Mouse (Mus musculus) embryonic facial prominence, embryonic 12.5 days (tissue): ENCODE measurements around the gene Ppp1r37. TPM values are rescaled to one million over a fixed set of nuclear protein-coding genes. Genes with fewer than 3 reads are reported as not detected.

Source experiments
- ATAC-seq: fragments of 200-750 bp; cut with Nextera tagmentation; 2 replicates; pipeline ENCODE4 v1.8.0; 2017; ENCODE audit not compliant: insufficient number of reproducible peaks, insufficient read depth, low FRiP score, low TSS enrichment
- H3K27ac ChIP-seq: fragments of 300-500 bp; sonication (generic); 2 replicates; pipeline ENCODE4 v1.5.1; 2016; ENCODE audit warnings: mild to moderate bottlenecking
- H3K27me3 ChIP-seq: fragments of 300-500 bp; sonication (generic); 2 replicates; pipeline ENCODE4 v1.6.1; 2016; ENCODE audit warnings: mild to moderate bottlenecking, moderate library complexity
- H3K36me3 ChIP-seq: fragments of 300-500 bp; sonication (generic); 2 replicates; pipeline ENCODE4 v1.6.1; 2016; ENCODE audit warnings: mild to moderate bottlenecking
- H3K4me1 ChIP-seq: fragments of 300-500 bp; sonication (generic); 2 replicates; pipeline ENCODE4 v1.6.1; 2016
- H3K4me2 ChIP-seq: fragments of 300-500 bp; sonication (generic); replicated peaks from 2 replicates; pipeline ENCODE4 v1.6.1; 2016; ENCODE audit warnings: mild to moderate bottlenecking, moderate library complexity
- H3K4me3 ChIP-seq: fragments of 300-500 bp; sonication (generic); 2 replicates; pipeline ENCODE4 v1.5.1; 2016; ENCODE audit warnings: mild to moderate bottlenecking
- H3K9ac ChIP-seq: fragments of 300-500 bp; sonication (generic); 2 replicates; pipeline ENCODE4 v1.6.1; 2016; ENCODE audit warnings: mild to moderate bottlenecking, moderate library complexity
- H3K9me3 ChIP-seq: fragments of 300-500 bp; sonication (generic); 2 replicates; pipeline ENCODE4 v1.6.1; 2016; ENCODE audit warnings: mild to moderate bottlenecking, moderate library complexity
- WGBS: fragments of 180-500 bp; shearing (Covaris S2); methylation state at CpG from one replicate; pipeline ENCODE4 v1.1.7; 2016; 5-methylcytosine and 5-hydroxymethylcytosine counted together
- polyA plus RNA-seq: library from polyadenylated mRNA; unstranded; fragments of >200 nt; fragmentation: Nextera tagmentation; extraction: Ambion mirVana; gene quantifications from 2 replicates; pipeline ENCODE4 v1.2.1, GENCODE M21; 2016

The Ppp1r37 gene
- polyA plus RNA-seq, 1 experiment from 2014 or later: 36.0 TPM

DNA sequence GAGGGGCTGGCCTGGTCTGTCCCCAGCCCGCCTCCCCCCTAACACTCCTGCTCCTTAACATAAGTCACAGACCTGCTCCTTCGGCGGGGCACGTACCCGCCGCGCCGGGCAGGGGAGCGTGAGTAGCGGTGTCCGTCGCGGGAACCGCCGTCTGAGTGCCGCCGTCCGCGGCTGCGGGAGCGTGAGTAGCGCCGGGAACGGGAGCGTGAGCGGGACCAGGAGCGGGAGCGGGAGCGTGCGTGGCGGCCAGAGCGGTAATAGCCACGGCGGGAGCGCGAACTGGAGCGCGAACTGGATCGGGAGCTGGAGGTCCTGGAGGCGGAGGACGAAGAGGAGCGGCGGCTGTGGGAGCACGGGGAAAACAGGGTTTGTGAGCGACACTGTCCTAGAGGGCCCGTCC lies 23.4 kb upstream of the Ppp1r37 start:
- no peak overlapping the region for H3K27ac ChIP-seq
- 77% methylated on average over 46 of the region's 46 CpGs for WGBS
- H3K9ac ChIP-seq: no peak overlapping the region
- no peaks in the 10 kb centered on the region for H3K4me1 ChIP-seq
- H3K4me2 ChIP-seq: no peak overlapping the region
- ATAC-seq: no peak
- H3K9me3 ChIP-seq: no peaks in the 10 kb centered on the region
- H3K27me3 ChIP-seq: no peaks in the 10 kb centered on the region
- no peak overlapping the region for H3K4me3 ChIP-seq
- H3K36me3 ChIP-seq: peaks cover 97% of the 10 kb centered on the region

- H3K4me3 ChIP-seq: no peak overlapping the region
- peaks cover 13% of the 10 kb centered on the region; the same call in 1 of the 2 replicates for H3K4me1 ChIP-seq
- no peak overlapping the region for H3K27ac ChIP-seq
- H3K9me3 ChIP-seq: no peaks in the 10 kb centered on the region
- 84% methylated on average over 8 of the region's 8 CpGs for WGBS
- H3K4me2 ChIP-seq: no peak overlapping the region
- H3K27me3 ChIP-seq: peaks cover 34% of the 10 kb centered on the region
- H3K9ac ChIP-seq: no peak overlapping the region
- peaks cover 58% of the 10 kb centered on the region for H3K36me3 ChIP-seq
- ATAC-seq: no peak
Observed at GRCm38 (mm10) chr7:19580634-19581033, 17.8 kb upstream of the Ppp1r37 start.

DNA sequence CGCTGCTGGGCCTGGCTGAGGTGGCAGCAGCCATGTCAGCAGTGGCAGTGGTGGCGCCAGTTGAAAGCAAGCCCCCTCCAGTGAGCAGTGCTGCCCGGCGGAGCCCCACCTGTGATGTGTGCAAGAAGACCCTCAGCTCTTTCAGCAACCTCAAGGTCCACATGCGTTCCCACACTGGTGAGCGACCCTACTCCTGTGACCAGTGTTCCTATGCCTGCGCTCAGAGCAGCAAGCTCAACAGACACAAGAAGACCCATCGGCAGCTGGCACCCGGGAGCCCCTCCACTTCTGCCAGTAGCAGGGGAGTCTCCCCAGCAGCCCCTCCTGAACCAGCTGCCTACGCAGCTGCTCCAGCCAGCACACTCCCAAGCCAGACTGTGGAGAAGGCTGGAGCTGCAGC lies 16.9 kb upstream of the Ppp1r37 start:
- H3K36me3 ChIP-seq: peaks cover 49% of the 10 kb centered on the region
- ATAC-seq: no peak
- 82% methylated on average over 10 of the region's 10 CpGs for WGBS

DNA sequence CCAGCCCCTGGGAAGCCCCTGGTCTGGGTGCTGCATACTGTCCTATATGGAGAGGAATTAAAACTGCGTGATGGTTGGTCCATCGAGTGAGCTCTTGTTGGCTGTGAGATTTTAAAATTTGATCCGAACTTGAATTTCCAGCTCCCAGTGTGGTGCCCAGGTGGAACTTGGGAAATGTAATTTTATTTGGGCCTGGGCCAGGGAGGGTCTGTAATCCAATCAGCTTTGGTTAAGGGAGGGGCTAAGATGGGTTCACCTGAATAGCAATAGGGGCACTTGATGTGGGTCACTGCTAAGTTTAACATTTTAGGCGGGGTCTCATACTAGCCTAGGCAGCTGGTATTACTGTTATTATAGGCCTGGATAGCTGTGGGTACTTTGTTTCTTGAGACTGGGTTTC lies 15.6 kb upstream of the Ppp1r37 start:
- WGBS: 63% methylated on average over 4 of the region's 4 CpGs
- Histone ChIP-seq H3K4me3 (no peak overlapping the region), H3K4me1 (peaks cover 13% of the 10 kb centered on the region; the same call in 1 of the 2 replicates), H3K36me3 (peaks cover 36% of the 10 kb centered on the region), H3K9me3 (no peaks in the 10 kb centered on the region), H3K27ac (no peak overlapping the region), H3K27me3 (peaks cover 44% of the 10 kb centered on the region), H3K4me2 (no peak overlapping the region), H3K9ac (no peak overlapping the region)
- no peak for ATAC-seq

More for the DNA sequence above, 16.9 kb upstream of the Ppp1r37 start:
- peaks cover 38% of the 10 kb centered on the region for H3K27me3 ChIP-seq
- H3K9me3 ChIP-seq: no peaks in the 10 kb centered on the region
- H3K4me1 ChIP-seq: peaks cover 13% of the 10 kb centered on the region; the same call in 1 of the 2 replicates
- H3K4me3 ChIP-seq: no peak overlapping the region
- no peak overlapping the region for H3K4me2 ChIP-seq
- H3K27ac ChIP-seq: no peak overlapping the region
- no peak overlapping the region for H3K9ac ChIP-seq

- peaks cover 13% of the 10 kb centered on the region; the same call in 1 of the 2 replicates for H3K4me1 ChIP-seq
- H3K36me3 ChIP-seq: peaks cover 33% of the 10 kb centered on the region
- no peak for ATAC-seq
- H3K27me3 ChIP-seq: peaks cover 44% of the 10 kb centered on the region
- H3K9me3 ChIP-seq: no peaks in the 10 kb centered on the region
- H3K9ac ChIP-seq: no peak overlapping the region
- peak overlapping the region; percentile 64 for H3K4me2 ChIP-seq
- H3K4me3 ChIP-seq: peak overlapping the region; percentile 37
- 22% methylated on average over 10 of the region's 10 CpGs for WGBS
- H3K27ac ChIP-seq: no peak overlapping the region
Observed at GRCm38 (mm10) chr7:19577877-19578414, 15.1 kb upstream of the Ppp1r37 start.

DNA sequence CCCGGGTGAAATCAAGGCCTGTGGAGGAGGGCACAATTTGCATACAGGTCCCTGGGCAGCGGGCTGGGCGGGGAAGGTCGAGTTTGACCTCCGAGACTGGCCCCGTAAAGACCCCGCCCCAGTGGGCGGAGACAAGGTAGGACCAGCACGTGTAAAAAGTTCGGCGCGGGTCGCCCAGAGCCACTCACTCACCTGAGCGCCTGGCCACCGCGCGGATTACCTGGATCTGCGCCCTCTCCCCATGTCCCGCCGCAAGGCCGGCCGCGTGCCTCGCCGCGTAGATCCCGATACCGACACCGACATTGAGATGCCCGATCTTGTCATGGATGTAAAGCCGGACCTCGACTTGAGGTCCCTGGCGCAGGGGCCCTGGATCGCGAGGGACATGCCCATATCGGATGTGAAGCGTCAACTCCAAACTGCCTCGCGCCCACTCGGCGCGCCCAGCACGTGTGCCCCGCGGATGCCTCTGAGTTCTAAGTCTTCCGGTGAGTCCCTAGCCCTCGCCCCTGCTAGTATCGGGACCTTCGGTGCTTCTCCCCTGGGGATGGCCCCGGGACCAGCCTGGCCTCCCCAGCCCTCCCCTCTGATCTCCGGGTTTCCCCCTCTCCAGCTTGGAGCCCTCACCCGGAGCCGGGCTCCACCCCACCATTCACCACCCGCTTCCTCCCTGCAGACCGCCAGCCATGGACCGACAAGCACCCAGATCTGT lies 14.4 kb upstream of the Ppp1r37 start, which contains the start of the genes Zfp296 and Gemin7:
Zfp296 (plus strand) TSS at position 147 of the 712 bp plus-strand sequence.
Gemin7 (minus strand) TSS at position 455 of the 712 bp plus-strand sequence.
- 1% methylated on average over 56 of the region's 56 CpGs for WGBS
- Histone ChIP-seq H3K9me3 (no peaks in the 10 kb centered on the region), H3K9ac (peak within 1 kb of the TSS; percentile 36; the same call in 1 of the 2 replicates), H3K4me1 (peaks cover 16% of the 10 kb centered on the region; the same call in 1 of the 2 replicates), H3K4me2 (peak within 1 kb of the TSS; percentile 64), H3K36me3 (peaks cover 27% of the 10 kb centered on the region), H3K4me3 (peak within 1 kb of the TSS; percentile 37), H3K27ac (no peak within 1 kb of the TSS), H3K27me3 (peaks cover 44% of the 10 kb centered on the region)
- ATAC-seq: no peak

GRCm38 (mm10) chr7:19575559-19575958 lies 12.7 kb upstream of the Ppp1r37 start:
- no peak overlapping the region for H3K9ac ChIP-seq
- no peak overlapping the region for H3K4me2 ChIP-seq
- no peak overlapping the region for H3K4me3 ChIP-seq
- H3K9me3 ChIP-seq: no peaks in the 10 kb centered on the region
- 66% methylated on average over 3 of the region's 3 CpGs for WGBS
- H3K27me3 ChIP-seq: peaks cover 44% of the 10 kb centered on the region
- H3K4me1 ChIP-seq: peaks cover 22% of the 10 kb centered on the region; the same call in 1 of the 2 replicates
- H3K27ac ChIP-seq: no peak overlapping the region
- ATAC-seq: no peak
- peaks cover 12% of the 10 kb centered on the region for H3K36me3 ChIP-seq

- Histone ChIP-seq H3K36me3 (peaks cover 21% of the 10 kb centered on the region), H3K4me2 (peak overlapping the region; percentile 76), H3K9me3 (no peaks in the 10 kb centered on the region), H3K4me1 (peaks cover 21% of the 10 kb centered on the region; the same call in 1 of the 2 replicates), H3K9ac (peak overlapping the region; percentile 86), H3K27me3 (peaks cover 41% of the 10 kb centered on the region), H3K27ac (peak overlapping the region; percentile 82), H3K4me3 (peak overlapping the region; percentile 81)
- WGBS: 28% methylated on average over 16 of the region's 16 CpGs
- ATAC-seq: no peak
Observed at GRCm38 (mm10) chr7:19573776-19574140, 10.9 kb upstream of the Ppp1r37 start.

- ATAC-seq: peak; percentile 62; the same call in 1 of the 2 replicates
- H3K27me3 ChIP-seq: peaks cover 35% of the 10 kb centered on the region
- peak overlapping the region; percentile 81 for H3K4me3 ChIP-seq
- H3K27ac ChIP-seq: peak overlapping the region; percentile 82
- peaks cover 23% of the 10 kb centered on the region for H3K36me3 ChIP-seq
- WGBS: under 1% methylated on average over 53 of the region's 53 CpGs
- H3K9me3 ChIP-seq: no peaks in the 10 kb centered on the region
- H3K4me2 ChIP-seq: peak overlapping the region; percentile 76
- peaks cover 18% of the 10 kb centered on the region; the same call in 1 of the 2 replicates for H3K4me1 ChIP-seq
- H3K9ac ChIP-seq: peak overlapping the region; percentile 86
Observed at GRCm38 (mm10) chr7:19572926-19573775, 10.3 kb upstream of the Ppp1r37 start.

DNA sequence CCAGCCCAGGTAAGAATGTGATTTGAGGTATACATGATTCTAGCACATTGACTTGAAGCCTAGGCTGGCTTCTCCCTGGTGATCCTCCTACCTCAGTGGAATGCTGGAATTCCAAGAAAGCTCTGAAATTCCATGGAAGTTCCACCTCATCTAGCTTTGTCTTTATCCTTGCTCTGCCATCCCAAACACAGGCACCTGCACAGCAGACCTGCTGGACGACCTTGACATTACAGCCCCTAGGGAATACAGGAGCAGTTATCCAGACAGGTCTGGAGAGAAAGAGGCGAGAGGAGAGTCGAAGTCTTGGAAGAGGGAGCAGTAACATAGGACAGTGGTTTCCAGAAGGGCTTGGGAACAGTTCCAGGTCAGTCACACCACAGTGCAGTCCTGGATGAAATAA lies 6.8 kb upstream of the Ppp1r37 start:
- no peak overlapping the region for H3K4me3 ChIP-seq
- peaks cover 38% of the 10 kb centered on the region for H3K36me3 ChIP-seq
- H3K27ac ChIP-seq: no peak overlapping the region
- H3K9ac ChIP-seq: no peak overlapping the region
- WGBS: 77% methylated on average over 3 of the region's 3 CpGs
- H3K27me3 ChIP-seq: peaks cover 4% of the 10 kb centered on the region; the same call in 1 of the 2 replicates
- peaks cover 9% of the 10 kb centered on the region; the same call in 1 of the 2 replicates for H3K4me1 ChIP-seq
- ATAC-seq: no peak
- H3K9me3 ChIP-seq: peaks cover 2% of the 10 kb centered on the region; the same call in 1 of the 2 replicates
- no peak overlapping the region for H3K4me2 ChIP-seq

DNA sequence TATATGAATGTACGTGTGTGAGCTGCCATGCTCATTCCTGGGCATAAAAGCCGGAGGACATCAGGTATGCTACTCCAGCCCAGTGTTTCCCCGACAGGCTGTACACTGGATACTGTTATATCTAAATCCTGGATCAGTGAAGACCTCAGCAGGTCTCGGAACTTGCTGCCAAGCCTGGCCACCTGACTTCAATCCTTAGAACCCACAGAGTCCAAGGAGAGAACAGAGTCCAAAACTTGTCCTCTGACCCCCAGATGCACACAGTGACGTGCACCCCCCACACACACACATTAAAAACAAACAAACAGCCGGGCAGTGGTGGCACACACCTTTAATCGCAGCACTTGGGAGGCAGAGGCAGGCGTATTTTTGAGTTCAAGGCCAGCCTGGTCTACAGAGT lies 4.5 kb upstream of the Ppp1r37 start:
- no peak overlapping the region for H3K27ac ChIP-seq
- H3K4me1 ChIP-seq: peaks cover 15% of the 10 kb centered on the region; the same call in 1 of the 2 replicates
- ATAC-seq: no peak
- H3K36me3 ChIP-seq: peaks cover 44% of the 10 kb centered on the region
- peaks cover 6% of the 10 kb centered on the region; the same call in 1 of the 2 replicates for H3K9me3 ChIP-seq
- H3K9ac ChIP-seq: no peak overlapping the region
- WGBS: 90% methylated on average over 8 of the region's 8 CpGs
- no peak overlapping the region for H3K4me3 ChIP-seq
- H3K4me2 ChIP-seq: no peak overlapping the region
- no peaks in the 10 kb centered on the region for H3K27me3 ChIP-seq
